Mouse (Mus musculus) ES-Bruce4 (cell line): ENCODE measurements around the gene Iqck. TPM values are rescaled to one million over a fixed set of nuclear protein-coding genes. Genes with fewer than 3 reads are reported as not detected.
A peak's percentile ranks its signal among the peaks of the same experiment; 100 is the strongest.

Source experiments
- H3K27ac ChIP-seq: 2 replicates; pipeline ENCODE4 v1.5.1; 2012; ENCODE audit warnings: low read length, inconsistent platforms; ENCODE audit not compliant: insufficient read depth
- H3K27me3 ChIP-seq: 2 replicates; pipeline ENCODE4 v1.6.1; 2012; ENCODE audit warnings: mild to moderate bottlenecking, low read length, inconsistent platforms; ENCODE audit not compliant: control insufficient read depth, poor library complexity, insufficient read depth, severe bottlenecking
- H3K36me3 ChIP-seq: 2 replicates; pipeline ENCODE4 v1.6.1; 2012; ENCODE audit warnings: inconsistent platforms, mild to moderate bottlenecking, low read length, moderate library complexity; ENCODE audit not compliant: control insufficient read depth, poor library complexity, insufficient read depth, severe bottlenecking
- H3K4me1 ChIP-seq: one replicate; pipeline ENCODE4 v1.8.1; 2011; ENCODE audit warnings: low read length; ENCODE audit not compliant: control insufficient read depth, insufficient read depth
- H3K4me3 ChIP-seq: 2 replicates; pipeline ENCODE4 v1.5.1; 2011; ENCODE audit warnings: low read depth, mild to moderate bottlenecking, low read length
- H3K9ac ChIP-seq: 2 replicates; pipeline ENCODE4 v1.6.1; 2012; ENCODE audit warnings: low read depth, mild to moderate bottlenecking, inconsistent platforms; ENCODE audit not compliant: poor library complexity, severe bottlenecking
- H3K9me3 ChIP-seq: replicated peaks from 2 replicates; pipeline ENCODE4 v1.6.1; 2012; ENCODE audit warnings: mild to moderate bottlenecking, low read length, inconsistent platforms; ENCODE audit not compliant: control insufficient read depth, poor library complexity, insufficient read depth, severe bottlenecking
- CTCF ChIP-seq: IDR thresholded peaks from one replicate; pipeline ENCODE4 v1.8.1; 2011; ENCODE audit warnings: low read depth, low read length
- EP300 ChIP-seq: IDR thresholded peaks from 2 replicates; pipeline ENCODE4 v1.6.1; 2011; ENCODE audit warnings: low read depth, low read length; ENCODE audit not compliant: insufficient read depth
- POLR2A ChIP-seq: IDR thresholded peaks from one replicate; pipeline ENCODE4 v1.8.1; 2011; ENCODE audit warnings: low read length; ENCODE audit not compliant: insufficient read depth
- polyA plus RNA-seq: library from polyadenylated mRNA; stranded (reverse); fragments of >200 nt; gene quantifications from 2 replicates; pipeline ENCODE4 v1.2.4, GENCODE M21; 2011; ENCODE audit warnings: low read depth; ENCODE audit not compliant: missing spikeins, insufficient read depth, insufficient read length

Gene Iqck
- polyA plus RNA-seq, 1 experiment, result 0.73 TPM

DNA sequence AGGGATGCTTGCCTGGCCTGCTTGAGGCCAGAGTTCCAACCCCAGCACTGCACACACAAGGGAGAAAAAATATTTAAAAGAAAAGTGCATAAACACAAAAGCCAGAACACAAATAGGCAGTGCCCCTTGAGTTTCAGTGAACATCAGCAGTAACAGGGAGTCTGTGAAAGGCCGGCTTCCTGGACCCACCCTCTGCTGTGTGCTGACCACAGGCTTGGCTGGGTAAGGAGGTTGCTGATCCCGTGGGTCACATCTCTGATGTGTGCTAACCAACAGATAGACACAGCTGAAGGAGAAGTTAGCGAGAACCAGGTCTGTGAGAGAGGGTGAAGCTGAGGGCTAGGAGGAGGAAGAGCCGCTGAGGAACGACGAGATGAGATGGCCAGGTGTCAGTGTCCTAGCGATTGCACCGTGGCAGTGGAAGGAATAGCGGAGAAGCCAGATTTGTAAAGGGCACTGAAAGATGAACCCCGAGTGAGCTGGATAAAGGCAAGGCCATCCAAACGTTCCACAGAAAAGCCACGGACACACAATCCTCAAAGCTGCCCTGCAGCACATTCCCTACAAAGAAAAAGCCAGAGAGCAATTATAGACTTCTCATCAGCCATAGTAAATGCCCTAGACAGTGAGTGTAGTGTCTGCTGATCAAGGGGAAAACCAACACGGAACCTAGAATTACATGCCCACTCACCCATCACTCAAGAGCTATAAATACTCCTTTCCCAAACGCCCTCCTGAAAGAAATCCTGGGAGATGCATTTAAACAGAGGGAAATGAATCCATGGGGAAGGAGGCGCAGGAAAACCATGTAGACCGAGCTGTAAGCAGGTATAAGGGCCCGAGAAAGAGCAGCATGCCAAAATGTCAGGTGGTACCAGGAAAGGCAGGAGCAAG, 76.2 kb downstream of the Iqck start:
- Histone ChIP-seq H3K9me3 (no peaks in the 10 kb centered on the region), H3K4me1 (no peaks in the 10 kb centered on the region), H3K27me3 (no peaks in the 10 kb centered on the region), H3K4me3 (no peak overlapping the region), H3K27ac (no peak overlapping the region), H3K9ac (no peak overlapping the region), H3K36me3 (no peaks in the 10 kb centered on the region)
- TF ChIP-seq EP300, result no peak
- TF ChIP-seq POLR2A, result no peak

DNA sequence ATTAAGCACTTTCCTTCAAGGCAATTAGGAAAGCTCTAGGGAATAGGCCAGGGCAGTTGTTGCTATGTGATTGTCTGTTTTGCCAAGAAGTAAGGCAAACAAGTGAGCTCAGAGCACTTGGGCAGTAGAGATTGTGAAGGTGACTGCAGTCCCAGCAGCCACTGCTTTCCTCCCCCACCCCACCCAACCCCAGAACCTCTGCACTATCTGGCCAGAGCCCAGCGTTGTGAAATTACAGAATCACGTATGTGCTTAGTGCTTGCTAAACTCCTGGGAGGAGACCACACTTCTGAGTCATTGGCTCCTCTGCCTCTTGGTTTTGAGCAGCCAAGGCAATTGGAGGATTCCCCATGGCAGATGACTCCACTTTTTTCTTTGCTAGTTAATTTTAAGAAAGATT, 79.8 kb downstream of the Iqck start:
- Histone ChIP-seq H3K27me3 (no peaks in the 10 kb centered on the region), H3K4me3 (no peak overlapping the region), H3K4me1 (no peaks in the 10 kb centered on the region), H3K9ac (no peak overlapping the region), H3K36me3 (no peaks in the 10 kb centered on the region), H3K9me3 (no peaks in the 10 kb centered on the region), H3K27ac (no peak overlapping the region)
- TF ChIP-seq CTCF, result no peak

DNA sequence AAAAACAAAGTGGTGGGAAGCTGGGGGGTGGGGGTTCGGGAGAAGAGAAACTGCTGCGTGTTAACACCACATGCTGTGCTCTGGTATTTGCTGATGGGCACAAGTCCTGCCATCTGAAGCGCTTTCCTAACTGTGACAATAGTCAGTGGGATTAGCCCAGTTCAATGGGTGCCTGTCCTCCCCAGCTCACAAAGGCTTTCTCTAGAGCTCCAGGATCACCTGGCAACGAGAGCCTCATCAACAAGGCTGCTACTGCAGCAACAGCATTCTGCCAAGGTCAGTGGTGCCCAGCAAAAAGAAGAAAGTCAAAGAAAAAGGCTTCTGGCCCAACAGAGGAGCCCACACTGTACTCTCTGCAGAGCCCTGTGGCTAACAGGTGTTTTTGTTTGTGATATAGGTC, 81.3 kb downstream of the Iqck start:
- TF ChIP-seq POLR2A (no peak), CTCF (no peak), EP300 (no peak)

DNA sequence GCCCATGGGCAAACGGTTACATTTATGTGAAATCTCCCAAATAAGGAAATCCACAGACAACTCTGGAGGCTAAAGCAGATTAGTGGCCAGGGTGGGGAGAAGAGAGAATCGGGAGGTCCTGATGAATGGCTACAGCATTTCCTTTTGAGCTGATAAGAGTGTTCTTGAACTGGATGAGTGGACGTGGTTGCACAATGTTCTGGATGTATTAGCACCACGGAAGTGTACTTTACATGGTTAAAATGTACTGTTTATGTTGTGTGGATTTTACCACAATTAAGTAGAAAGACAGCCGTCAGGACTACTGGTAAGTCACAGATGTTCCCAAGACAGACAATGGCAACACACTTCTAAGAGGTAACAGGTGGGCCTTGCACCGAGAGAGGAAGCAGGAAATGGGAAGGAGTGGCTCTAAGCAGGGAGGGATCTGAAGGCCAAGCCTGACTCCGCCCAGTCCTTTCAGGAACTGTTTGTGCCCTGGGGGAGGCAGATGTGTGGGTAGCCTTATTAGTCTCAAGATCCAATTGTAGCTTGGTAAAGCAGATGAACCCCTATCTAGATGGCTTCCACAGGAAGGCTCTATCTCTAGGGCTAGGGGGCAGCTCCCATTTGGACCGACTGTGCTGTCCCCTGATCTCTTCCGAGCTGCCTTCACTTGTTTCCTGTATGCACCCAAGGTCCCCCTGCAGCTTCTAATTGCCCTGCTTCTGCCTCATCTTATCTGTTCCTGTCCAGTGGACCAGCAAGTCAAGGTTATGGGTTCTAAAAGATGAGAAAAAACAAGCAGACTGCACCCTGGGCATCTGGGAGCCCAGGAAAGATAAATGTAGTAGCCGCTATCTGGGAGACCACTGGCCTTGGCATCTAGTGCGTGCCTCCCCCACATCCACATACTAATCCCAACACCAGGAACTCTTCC, 82.2 kb downstream of the Iqck start:
- TF ChIP-seq POLR2A, result no peak
- TF ChIP-seq EP300, result peak; percentile 50; the same call in 1 of the 2 replicates
- H3K4me1 ChIP-seq, result no peaks in the 10 kb centered on the region
- H3K36me3 ChIP-seq, result no peaks in the 10 kb centered on the region
- H3K9ac ChIP-seq, result no peak overlapping the region
- H3K27ac ChIP-seq, result no peak overlapping the region
- no peaks in the 10 kb centered on the region for H3K27me3 ChIP-seq
- no peaks in the 10 kb centered on the region for H3K9me3 ChIP-seq
- no peak overlapping the region for H3K4me3 ChIP-seq

More for the DNA sequence above, 81.3 kb downstream of the Iqck start:
- Histone ChIP-seq H3K9me3 (no peaks in the 10 kb centered on the region), H3K4me3 (no peak overlapping the region), H3K27me3 (no peaks in the 10 kb centered on the region), H3K27ac (no peak overlapping the region), H3K9ac (no peak overlapping the region), H3K4me1 (no peaks in the 10 kb centered on the region), H3K36me3 (no peaks in the 10 kb centered on the region)

DNA sequence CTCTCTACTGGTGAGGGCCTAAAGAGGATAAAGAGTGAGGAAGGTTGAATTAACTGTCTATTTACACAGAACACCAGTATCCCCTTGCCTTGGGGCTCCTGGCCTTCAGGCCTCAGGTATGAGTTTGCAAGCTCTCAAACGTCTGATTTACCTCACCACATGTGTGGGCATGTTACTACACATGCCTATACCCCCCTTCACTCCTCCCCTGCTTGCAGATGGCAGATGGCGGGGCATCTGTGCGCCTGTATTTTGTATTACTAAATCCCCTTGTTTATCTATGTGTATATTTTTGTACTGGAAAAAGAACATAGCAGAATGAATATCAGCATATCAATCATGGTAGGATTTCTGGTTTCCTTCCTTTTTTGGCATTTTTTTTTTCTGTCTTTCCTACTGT, 86.7 kb downstream of the Iqck start:
- Histone ChIP-seq H3K9me3 (no peaks in the 10 kb centered on the region), H3K27ac (no peak overlapping the region), H3K4me1 (peaks cover 2% of the 10 kb centered on the region), H3K9ac (no peak overlapping the region), H3K4me3 (no peak overlapping the region), H3K36me3 (no peaks in the 10 kb centered on the region), H3K27me3 (no peaks in the 10 kb centered on the region)
- TF ChIP-seq EP300 (no peak), CTCF (no peak), POLR2A (no peak)

DNA sequence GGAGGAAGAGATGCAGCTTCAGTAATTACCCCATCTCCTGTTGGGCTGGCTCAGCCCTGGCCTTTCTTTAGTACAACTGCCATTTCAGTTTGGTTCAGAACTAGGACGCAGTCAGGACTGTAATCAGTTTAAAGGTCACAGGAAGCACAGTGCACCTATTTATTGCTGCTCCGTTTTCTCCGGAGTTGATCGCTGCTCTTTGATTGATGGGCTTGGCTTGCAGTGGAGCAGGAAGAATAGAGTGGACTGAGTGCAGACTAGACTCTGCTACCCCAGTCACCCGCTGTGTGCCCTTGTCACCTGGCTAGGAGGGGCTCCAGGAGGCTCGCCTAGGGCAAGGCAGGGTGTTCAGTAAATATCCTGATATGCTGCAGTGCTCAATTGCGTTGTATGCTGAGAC, 87.6 kb downstream of the Iqck start:
- H3K36me3 ChIP-seq, result no peaks in the 10 kb centered on the region
- H3K4me3 ChIP-seq, result no peak overlapping the region
- no peak overlapping the region for H3K27ac ChIP-seq
- H3K4me1 ChIP-seq, result peaks cover 2% of the 10 kb centered on the region
- H3K27me3 ChIP-seq, result no peaks in the 10 kb centered on the region
- H3K9ac ChIP-seq, result no peak overlapping the region
- TF ChIP-seq POLR2A, result no peak
- no peak for TF ChIP-seq CTCF
- 0 out of 2 replicates have a peak, but pooled peaks have one; percentile 58 for TF ChIP-seq EP300
- H3K9me3 ChIP-seq, result no peaks in the 10 kb centered on the region
